In the genomic region with DNA sequence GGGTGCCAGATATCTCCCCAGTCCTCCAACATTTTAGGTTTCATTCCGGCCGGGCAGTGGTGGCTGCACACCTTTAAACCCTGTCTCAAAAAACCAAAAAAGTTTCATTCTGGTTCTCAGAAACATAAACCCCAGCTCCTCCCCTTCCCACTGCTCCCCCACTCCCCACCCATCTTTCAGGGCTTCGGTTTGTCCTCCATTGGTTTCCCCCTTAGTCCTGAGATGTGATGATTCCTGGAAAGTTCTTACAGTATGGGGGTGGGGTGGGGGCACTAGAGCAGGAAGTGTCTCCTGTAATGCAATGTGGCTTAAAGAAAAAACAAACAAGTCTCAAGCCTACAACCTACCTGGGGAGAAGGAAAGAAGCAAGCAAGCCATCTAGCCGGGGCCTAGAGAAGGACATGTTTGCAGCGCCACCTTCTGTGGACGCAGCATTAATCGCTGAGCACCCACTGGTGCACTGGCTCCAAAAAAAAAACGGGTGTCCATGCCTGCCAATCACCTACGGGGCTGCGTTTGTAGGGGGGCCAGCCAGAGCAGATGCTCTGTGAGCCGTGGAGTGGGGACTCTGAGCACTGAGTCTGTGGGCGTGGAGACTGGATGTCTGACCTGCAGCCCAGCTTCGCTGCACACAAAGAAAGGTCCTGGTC, we compare ENCODE assay signal across 8 mouse cellular contexts. TPM values are rescaled to one million over a fixed set of nuclear protein-coding genes. Genes with fewer than 3 reads are reported as not detected.
DNase-seq lines count a peak whose midpoint lies in the region; ATAC-seq and TF ChIP-seq lines count a peak whose summit lies in the region.

No protein-coding gene starts in this region.

- no peak for TF ChIP-seq EP300 in stomach, postnatal 0 days (optimal IDR thresholded peaks at IDR 0.05)

- WGBS in forebrain, embryonic 14.5 days = 23% methylated on average over 13 of the region's 13 CpGs
- 21% methylated on average over 13 of the region's 13 CpGs for WGBS in kidney, embryonic 16.5 days
- WGBS in stomach, postnatal 0 days = 26% methylated on average over 13 of the region's 13 CpGs

- H3K27ac ChIP-seq in left cerebral cortex, adult 2 months = no peak overlapping the region
- H3K27ac ChIP-seq in forebrain, embryonic 14.5 days (ENCODE audit: low read depth, low read length) = no peak overlapping the region
- peak overlapping the region; percentile 24 for H3K27ac ChIP-seq in kidney, embryonic 16.5 days (ENCODE audit: low read length)
- H3K27ac ChIP-seq in stomach, postnatal 0 days (replicated peaks) = no peak overlapping the region

- intact Hi-C loops in left cerebral cortex, adult 2 months (cut with DNase I) = loop anchor here (1.0 kb wide), 1 partner anchor 85 kb away; no protein-coding TSS in a partner anchor

- peak overlapping the region; percentile 48; the same call in 1 of the 2 replicates for H3K9ac ChIP-seq in forebrain, embryonic 14.5 days (ENCODE audit: low read length)
- H3K9ac ChIP-seq in kidney, embryonic 16.5 days (replicated peaks; ENCODE audit: low read length) = peak overlapping the region; percentile 51
- peak overlapping the region; percentile 31; the same call in 1 of the 2 replicates for H3K9ac ChIP-seq in stomach, postnatal 0 days (ENCODE audit: low read length)

- no peak for DNase-seq in left cerebral cortex, adult 2 months (ENCODE audit: extremely low spot score in 1 of 2, low spot score in 2 of 2)
- DNase-seq in left cerebral cortex, adult 8-10 months (ENCODE audit: low spot score in 2 of 2) = no peak
- peak; percentile 78 for DNase-seq in cerebellum, adult 11-12 months
- DNase-seq in forebrain, embryonic 14.5 days (ENCODE audit: low spot score) = peak; percentile 61
- DNase-seq in lung, postnatal 36 days = peak; percentile 61
- DNase-seq in stomach, postnatal 0 days (ENCODE audit: low spot score) = peak; percentile 66
- no peak for DNase-seq in ovary, adult 18-20 months (ENCODE audit: low spot score)

- ATAC-seq in forebrain, embryonic 14.5 days = 0 out of 2 replicates have a peak, but pooled peaks have one; percentile 12
- no peak; the same call in 1 of the 2 replicates for ATAC-seq in kidney, embryonic 16.5 days (ENCODE audit: low FRiP score, low TSS enrichment)
- ATAC-seq in stomach, postnatal 0 days (ENCODE audit: low FRiP score, low TSS enrichment) = 0 out of 2 replicates have a peak, but pooled peaks have one; percentile 36

- H3K9me3 ChIP-seq in forebrain, embryonic 14.5 days (replicated peaks; ENCODE audit: control insufficient read depth, low read length) = no peaks in the 10 kb centered on the region
- no peaks in the 10 kb centered on the region for H3K9me3 ChIP-seq in kidney, embryonic 16.5 days (ENCODE audit: low read length)
- no peaks in the 10 kb centered on the region for H3K9me3 ChIP-seq in stomach, postnatal 0 days (ENCODE audit: control insufficient read depth, low read length)

- H3K27me3 ChIP-seq in forebrain, embryonic 14.5 days (replicated peaks; ENCODE audit: control insufficient read depth, insufficient read depth, low read length) = no peaks in the 10 kb centered on the region
- no peaks in the 10 kb centered on the region for H3K27me3 ChIP-seq in kidney, embryonic 16.5 days (ENCODE audit: insufficient read depth, low read length)
- no peaks in the 10 kb centered on the region for H3K27me3 ChIP-seq in stomach, postnatal 0 days (ENCODE audit: control insufficient read depth, insufficient read depth, low read length)

- no peak overlapping the region for H3K4me3 ChIP-seq in left cerebral cortex, adult 2 months
- no peak overlapping the region for H3K4me3 ChIP-seq in forebrain, embryonic 14.5 days (ENCODE audit: low read depth, low read length)
- peak overlapping the region; percentile 21 for H3K4me3 ChIP-seq in kidney, embryonic 16.5 days (ENCODE audit: low read length)
- no peak overlapping the region for H3K4me3 ChIP-seq in stomach, postnatal 0 days (ENCODE audit: low read depth, low read length)

- peak; percentile 54 for TF ChIP-seq CTCF in left cerebral cortex, adult 2 months (IDR thresholded peaks at IDR 0.05)
- TF ChIP-seq CTCF in stomach, postnatal 0 days (IDR thresholded peaks at IDR 0.05; ENCODE audit: low read depth) = peak; percentile 80

- H3K36me3 ChIP-seq in forebrain, embryonic 14.5 days (ENCODE audit: control insufficient read depth, insufficient read depth, low read length) = peaks cover 35% of the 10 kb centered on the region
- H3K36me3 ChIP-seq in kidney, embryonic 16.5 days (ENCODE audit: insufficient read depth, low read length) = peaks cover 25% of the 10 kb centered on the region
- H3K36me3 ChIP-seq in stomach, postnatal 0 days (ENCODE audit: control insufficient read depth, insufficient read depth, low read length) = peaks cover 16% of the 10 kb centered on the region

- no peaks in the 10 kb centered on the region for H3K4me1 ChIP-seq in forebrain, embryonic 14.5 days (ENCODE audit: control insufficient read depth, insufficient read depth, low read length)
- H3K4me1 ChIP-seq in kidney, embryonic 16.5 days (ENCODE audit: insufficient read depth, low read length) = peaks cover 31% of the 10 kb centered on the region
- H3K4me1 ChIP-seq in stomach, postnatal 0 days (replicated peaks; ENCODE audit: control insufficient read depth, insufficient read depth) = no peaks in the 10 kb centered on the region

- peak overlapping the region; percentile 28; the same call in 1 of the 2 replicates for H3K4me2 ChIP-seq in forebrain, embryonic 14.5 days (ENCODE audit: low read length)
- peak overlapping the region; percentile 46 for H3K4me2 ChIP-seq in kidney, embryonic 16.5 days (replicated peaks; ENCODE audit: low read depth, low read length)
- H3K4me2 ChIP-seq in stomach, postnatal 0 days (replicated peaks; ENCODE audit: low read depth) = no peak overlapping the region

RNA-seq across cellular contexts. Expression of gene Ly6g5c, which starts 2.2 kb away (rescaled TPM):
- not detected for total RNA-seq in left cerebral cortex, adult 2 months (2021)
- total RNA-seq in left cerebral cortex, adult 8-10 months (2022) = not detected
- polyA plus RNA-seq in forebrain, embryonic 14.5 days (2014; fragmentation: Nextera tagmentation; extraction: Ambion mirVana) = not detected in 2 replicates
- polyA plus RNA-seq in kidney, embryonic 16.5 days (2015; fragmentation: Nextera tagmentation; extraction: Ambion mirVana) = not detected in 2 replicates
- polyA plus RNA-seq in stomach, postnatal 0 days (2015; fragmentation: Nextera tagmentation; extraction: Ambion mirVana) = not detected in 2 replicates

RNA-seq across cellular contexts. Expression of gene Ly6g5b, which starts 9.4 kb away (rescaled TPM):
- under 1 TPM; 0.79 TPM for total RNA-seq in left cerebral cortex, adult 2 months (2021)
- total RNA-seq in left cerebral cortex, adult 8-10 months (2022) = under 1 TPM; 0.32 to 1.00 (median 0.46) TPM
- 0.89 and 1.1 TPM in 2 replicates for polyA plus RNA-seq in forebrain, embryonic 14.5 days (2014; fragmentation: Nextera tagmentation; extraction: Ambion mirVana)
- 0.89 and 1.5 TPM in 2 replicates for polyA plus RNA-seq in kidney, embryonic 16.5 days (2015; fragmentation: Nextera tagmentation; extraction: Ambion mirVana)
- polyA plus RNA-seq in stomach, postnatal 0 days (2015; fragmentation: Nextera tagmentation; extraction: Ambion mirVana) = 0.18 and 0.27 TPM in 2 replicates

RNA-seq across cellular contexts. Expression of gene Gpank1, which starts 15.4 kb away (rescaled TPM):
- total RNA-seq in left cerebral cortex, adult 2 months (2021) = 10 to 100 TPM; 14.8 to 15.0 TPM
- 10 to 100 TPM; 19.7 to 24.5 (median 22.8) TPM for total RNA-seq in left cerebral cortex, adult 8-10 months (2022)
- 31.3 and 34.2 TPM in 2 replicates for polyA plus RNA-seq in forebrain, embryonic 14.5 days (2014; fragmentation: Nextera tagmentation; extraction: Ambion mirVana)
- 22.3 and 23.7 TPM in 2 replicates for polyA plus RNA-seq in kidney, embryonic 16.5 days (2015; fragmentation: Nextera tagmentation; extraction: Ambion mirVana)
- 11.2 and 11.3 TPM in 2 replicates for polyA plus RNA-seq in stomach, postnatal 0 days (2015; fragmentation: Nextera tagmentation; extraction: Ambion mirVana)

RNA-seq across cellular contexts. Expression of gene Csnk2b, which starts 16.0 kb away (rescaled TPM):
- 100 to 1,000 TPM; 177 to 187 TPM for total RNA-seq in left cerebral cortex, adult 2 months (2021)
- total RNA-seq in left cerebral cortex, adult 8-10 months (2022) = 100 to 1,000 TPM; 188 to 228 (median 194) TPM
- 313 and 353 TPM in 2 replicates for polyA plus RNA-seq in forebrain, embryonic 14.5 days (2014; fragmentation: Nextera tagmentation; extraction: Ambion mirVana)
- 293 and 308 TPM in 2 replicates for polyA plus RNA-seq in kidney, embryonic 16.5 days (2015; fragmentation: Nextera tagmentation; extraction: Ambion mirVana)
- polyA plus RNA-seq in stomach, postnatal 0 days (2015; fragmentation: Nextera tagmentation; extraction: Ambion mirVana) = 323 and 329 TPM in 2 replicates

RNA-seq across cellular contexts. Expression of gene Abhd16a, which starts 16.8 kb away (rescaled TPM):
- 100 to 1,000 TPM; 109 to 117 TPM for total RNA-seq in left cerebral cortex, adult 2 months (2021)
- 100 to 1,000 TPM; 117 to 125 (median 121) TPM for total RNA-seq in left cerebral cortex, adult 8-10 months (2022)
- polyA plus RNA-seq in forebrain, embryonic 14.5 days (2014; fragmentation: Nextera tagmentation; extraction: Ambion mirVana) = 69.9 and 75.7 TPM in 2 replicates
- polyA plus RNA-seq in kidney, embryonic 16.5 days (2015; fragmentation: Nextera tagmentation; extraction: Ambion mirVana) = 115 and 118 TPM in 2 replicates
- 74.2 and 75.0 TPM in 2 replicates for polyA plus RNA-seq in stomach, postnatal 0 days (2015; fragmentation: Nextera tagmentation; extraction: Ambion mirVana)

Comparison
In these comparisons a context has a peak if more than half of its experiments do, and no peak if none do; other contexts are left out.
1. DNase-seq: peak in cerebellum, adult 11-12 months (single experiment), forebrain, embryonic 14.5 days (single experiment), lung, postnatal 36 days (single experiment) and stomach, postnatal 0 days (single experiment); none in left cerebral cortex, adult 2 months (0 of 2), left cerebral cortex, adult 8-10 months (0 of 2) and ovary, adult 18-20 months (single experiment).
2. Peak in every context shown above with its lines, with median percentiles within 50 percentile points of each other: H3K9ac ChIP-seq.